Mouse (Mus musculus): ENCODE data around the gene Tanc1.

Tanc1 gene

GRCm38 (mm10) chr2:59774374-59774773 is 162.5 kb downstream of the Tanc1 start:
- no peak for TF ChIP-seq CTCF (conservative IDR thresholded peaks at IDR 0.05; ENCODE audit: low read length)
- H3K27me3 ChIP-seq (ENCODE audit: insufficient read depth, low read length) = no peaks in the 10 kb centered on the region
- H3K9me3 ChIP-seq (ENCODE audit: low read length) = no peaks in the 10 kb centered on the region
- H3K36me3 ChIP-seq (ENCODE audit: insufficient read depth, low read length) = peaks cover 45% of the 10 kb centered on the region
- H3K4me3 ChIP-seq (replicated peaks; ENCODE audit: low read length) = no peak overlapping the region
- H3K4me1 ChIP-seq (replicated peaks; ENCODE audit: low read depth, low read length) = peaks cover 96% of the 10 kb centered on the region

GRCm38 (mm10) chr2:59775148-59775547 is 163.3 kb downstream of the Tanc1 start:
- Histone ChIP-seq H3K27me3 (ENCODE audit: insufficient read depth, low read length) (no peaks in the 10 kb centered on the region), H3K4me3 (replicated peaks; ENCODE audit: low read length) (peak overlapping the region; percentile 71), H3K9me3 (ENCODE audit: low read length) (no peaks in the 10 kb centered on the region), H3K4me1 (replicated peaks; ENCODE audit: low read depth, low read length) (peaks cover 96% of the 10 kb centered on the region), H3K36me3 (ENCODE audit: insufficient read depth, low read length) (peaks cover 53% of the 10 kb centered on the region)
- TF ChIP-seq CTCF (conservative IDR thresholded peaks at IDR 0.05; ENCODE audit: low read length) (no peak), POU5F1 (IDR thresholded peaks at IDR 0.05; ENCODE audit: borderline replicate concordance, low read length) (no peak)

GRCm38 (mm10) chr2:59775820-59776219 is 164.0 kb downstream of the Tanc1 start:
- H3K9me3 ChIP-seq (ENCODE audit: low read length) = no peaks in the 10 kb centered on the region
- H3K36me3 ChIP-seq (ENCODE audit: insufficient read depth, low read length) = peaks cover 57% of the 10 kb centered on the region
- peaks cover 96% of the 10 kb centered on the region for H3K4me1 ChIP-seq (replicated peaks; ENCODE audit: low read depth, low read length)
- peak overlapping the region; percentile 71 for H3K4me3 ChIP-seq (replicated peaks; ENCODE audit: low read length)
- TF ChIP-seq CTCF (conservative IDR thresholded peaks at IDR 0.05; ENCODE audit: low read length) = no peak
- no peak for TF ChIP-seq POU5F1 (IDR thresholded peaks at IDR 0.05; ENCODE audit: borderline replicate concordance, low read length)
- TF ChIP-seq NANOG (IDR thresholded peaks at IDR 0.05; ENCODE audit: borderline replicate concordance, low read length) = no peak
- H3K27me3 ChIP-seq (ENCODE audit: insufficient read depth, low read length) = no peaks in the 10 kb centered on the region

GRCm38 (mm10) chr2:59779355-59779754 is 167.5 kb downstream of the Tanc1 start:
- no peak for TF ChIP-seq NANOG (IDR thresholded peaks at IDR 0.05; ENCODE audit: borderline replicate concordance, low read length)
- TF ChIP-seq CTCF (conservative IDR thresholded peaks at IDR 0.05; ENCODE audit: low read length) = no peak
- no peak for TF ChIP-seq POU5F1 (IDR thresholded peaks at IDR 0.05; ENCODE audit: borderline replicate concordance, low read length)

GRCm38 (mm10) chr2:59780240-59780639 is 168.4 kb downstream of the Tanc1 start:
- Histone ChIP-seq H3K4me3 (replicated peaks; ENCODE audit: low read length) (0 out of 2 replicates have a peak overlapping the region, but pooled peaks have one; percentile 41), H3K36me3 (ENCODE audit: insufficient read depth, low read length) (peaks cover 73% of the 10 kb centered on the region), H3K27me3 (ENCODE audit: insufficient read depth, low read length) (no peaks in the 10 kb centered on the region), H3K9me3 (ENCODE audit: low read length) (no peaks in the 10 kb centered on the region), H3K4me1 (replicated peaks; ENCODE audit: low read depth, low read length) (peaks cover 75% of the 10 kb centered on the region)
- TF ChIP-seq NANOG (IDR thresholded peaks at IDR 0.05; ENCODE audit: borderline replicate concordance, low read length) = no peak
- no peak for TF ChIP-seq POU5F1 (IDR thresholded peaks at IDR 0.05; ENCODE audit: borderline replicate concordance, low read length)
- TF ChIP-seq CTCF (conservative IDR thresholded peaks at IDR 0.05; ENCODE audit: low read length) = no peak

More at GRCm38 (mm10) chr2:59779355-59779754, 167.5 kb downstream of the Tanc1 start:
- Histone ChIP-seq H3K4me1 (replicated peaks; ENCODE audit: low read depth, low read length) (peaks cover 82% of the 10 kb centered on the region), H3K9me3 (ENCODE audit: low read length) (no peaks in the 10 kb centered on the region), H3K4me3 (replicated peaks; ENCODE audit: low read length) (peak overlapping the region; percentile 41), H3K36me3 (ENCODE audit: insufficient read depth, low read length) (peaks cover 69% of the 10 kb centered on the region), H3K27me3 (ENCODE audit: insufficient read depth, low read length) (no peaks in the 10 kb centered on the region)

- TF ChIP-seq NANOG (IDR thresholded peaks at IDR 0.05; ENCODE audit: borderline replicate concordance, low read length) = no peak
- TF ChIP-seq POU5F1 (IDR thresholded peaks at IDR 0.05; ENCODE audit: borderline replicate concordance, low read length) = no peak
- no peak for TF ChIP-seq CTCF (conservative IDR thresholded peaks at IDR 0.05; ENCODE audit: low read length)
- Histone ChIP-seq H3K27me3 (ENCODE audit: insufficient read depth, low read length) (no peaks in the 10 kb centered on the region), H3K9me3 (ENCODE audit: low read length) (no peaks in the 10 kb centered on the region), H3K4me1 (replicated peaks; ENCODE audit: low read depth, low read length) (peaks cover 57% of the 10 kb centered on the region), H3K36me3 (ENCODE audit: insufficient read depth, low read length) (peaks cover 95% of the 10 kb centered on the region), H3K4me3 (replicated peaks; ENCODE audit: low read length) (no peak overlapping the region)
These were observed 171.4 kb downstream of the Tanc1 start for GRCm38 (mm10) chr2:59783055-59783831.

GRCm38 (mm10) chr2:59783832-59784627 is 172.2 kb downstream of the Tanc1 start:
- peaks cover 53% of the 10 kb centered on the region for H3K4me1 ChIP-seq (replicated peaks; ENCODE audit: low read depth, low read length)

GRCm38 (mm10) chr2:59784628-59784883 is 172.7 kb downstream of the Tanc1 start:
- H3K4me3 ChIP-seq (replicated peaks; ENCODE audit: low read length) = no peak overlapping the region
- TF ChIP-seq NANOG (IDR thresholded peaks at IDR 0.05; ENCODE audit: borderline replicate concordance, low read length) (no peak), POU5F1 (IDR thresholded peaks at IDR 0.05; ENCODE audit: borderline replicate concordance, low read length) (no peak), CTCF (conservative IDR thresholded peaks at IDR 0.05; ENCODE audit: low read length) (no peak)
- H3K36me3 ChIP-seq (ENCODE audit: insufficient read depth, low read length) = peaks cover 95% of the 10 kb centered on the region
- H3K4me1 ChIP-seq (replicated peaks; ENCODE audit: low read depth, low read length) = peaks cover 51% of the 10 kb centered on the region
- no peaks in the 10 kb centered on the region for H3K27me3 ChIP-seq (ENCODE audit: insufficient read depth, low read length)
- H3K9me3 ChIP-seq (ENCODE audit: low read length) = no peaks in the 10 kb centered on the region

More at GRCm38 (mm10) chr2:59783832-59784627, 172.2 kb downstream of the Tanc1 start:
- no peak for TF ChIP-seq CTCF (conservative IDR thresholded peaks at IDR 0.05; ENCODE audit: low read length)
- TF ChIP-seq POU5F1 (IDR thresholded peaks at IDR 0.05; ENCODE audit: borderline replicate concordance, low read length) = no peak
- no peak for TF ChIP-seq NANOG (IDR thresholded peaks at IDR 0.05; ENCODE audit: borderline replicate concordance, low read length)
- Histone ChIP-seq H3K4me3 (replicated peaks; ENCODE audit: low read length) (no peak overlapping the region), H3K9me3 (ENCODE audit: low read length) (no peaks in the 10 kb centered on the region), H3K36me3 (ENCODE audit: insufficient read depth, low read length) (peaks cover 95% of the 10 kb centered on the region), H3K27me3 (ENCODE audit: insufficient read depth, low read length) (no peaks in the 10 kb centered on the region)

All from E14TG2a.4 (cell line).